11 mouse cellular contexts compared by ENCODE assay signal in genomic region chr11:6966968-6967367, GRCm38 (mm10).
DNase-seq lines count a peak whose midpoint lies in the region.
"Had no signal": no experiment of that assay in that cellular context is flagged by ENCODE, and none has a peak within 500 bp of the region (broad histone marks: within the 10 kb centered on the region; RNA-seq: fewer than 3 reads in every experiment).

No protein-coding gene starts in this region.

- DNase-seq in right cerebral cortex, adult 2 months (ENCODE audit: low spot score in 2 of 2): peak; percentile 22 to 27
- DNase-seq in right cerebral cortex, postnatal 14 days: no peak
- peak; percentile 74 to 77 for DNase-seq in cerebellum, postnatal 10 days
- DNase-seq in layer of hippocampus, postnatal 14 days (ENCODE audit: low spot score in 2 of 2): peak; percentile 46 to 90
- peak; percentile 83 for DNase-seq in telencephalon, adult 2 months (ENCODE audit: low read depth, low spot score)
- no peak for DNase-seq in kidney, adult 8-10 months
- DNase-seq in natural killer cell, adult 2 months (ENCODE audit: low spot score in 2 of 2): no peak
- no peak for DNase-seq in T-cell, adult 2 months (ENCODE audit: low spot score)
- DNase-seq: adrenal gland, postnatal 25 days; heart, postnatal 4 days; kidney, postnatal 25 days had no signal

Comparison
In these comparisons a context has a peak if more than half of its experiments do, and no peak if none do; other contexts are left out.
1. DNase-seq: peak in right cerebral cortex, adult 2 months (2 of 2), cerebellum, postnatal 10 days (2 of 2), layer of hippocampus, postnatal 14 days (2 of 2) and telencephalon, adult 2 months (single experiment); none in right cerebral cortex, postnatal 14 days (single experiment), kidney, adult 8-10 months (0 of 2), natural killer cell, adult 2 months (0 of 2) and T-cell, adult 2 months (single experiment).